Mouse (Mus musculus): ENCODE data around the gene Smim5. TPM values are rescaled to one million over a fixed set of nuclear protein-coding genes. Genes with fewer than 3 reads are reported as not detected.

The Smim5 gene
- polyA plus RNA-seq, 1 experiment from 2014 or later = 0.27 TPM

DNA sequence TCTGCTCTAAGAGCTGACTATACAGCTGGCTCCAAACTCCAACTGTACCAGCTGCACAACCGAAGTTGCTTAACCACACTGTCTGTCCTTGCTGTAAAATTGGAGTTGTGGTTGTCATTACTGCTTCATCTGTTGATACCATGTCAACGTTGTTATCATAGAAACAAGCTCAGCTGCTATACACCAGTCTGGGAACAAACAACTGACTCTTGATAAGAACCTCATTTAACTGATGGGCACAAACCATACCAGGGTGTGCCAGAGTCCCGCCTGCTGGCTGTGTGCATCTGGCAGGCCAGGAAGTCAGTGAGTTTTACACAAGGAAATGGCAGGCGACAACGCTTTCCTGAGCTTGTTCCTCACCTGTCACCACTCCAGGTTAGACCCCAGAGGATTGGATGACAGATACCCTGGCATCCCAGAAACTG lies 11.4 kb downstream of the Smim5 start:
- peak; percentile 8 for DNase-seq (ENCODE audit: low spot score, missing footprints)
- 96% methylated on average over 5 of the region's 5 CpGs for WGBS

DNA sequence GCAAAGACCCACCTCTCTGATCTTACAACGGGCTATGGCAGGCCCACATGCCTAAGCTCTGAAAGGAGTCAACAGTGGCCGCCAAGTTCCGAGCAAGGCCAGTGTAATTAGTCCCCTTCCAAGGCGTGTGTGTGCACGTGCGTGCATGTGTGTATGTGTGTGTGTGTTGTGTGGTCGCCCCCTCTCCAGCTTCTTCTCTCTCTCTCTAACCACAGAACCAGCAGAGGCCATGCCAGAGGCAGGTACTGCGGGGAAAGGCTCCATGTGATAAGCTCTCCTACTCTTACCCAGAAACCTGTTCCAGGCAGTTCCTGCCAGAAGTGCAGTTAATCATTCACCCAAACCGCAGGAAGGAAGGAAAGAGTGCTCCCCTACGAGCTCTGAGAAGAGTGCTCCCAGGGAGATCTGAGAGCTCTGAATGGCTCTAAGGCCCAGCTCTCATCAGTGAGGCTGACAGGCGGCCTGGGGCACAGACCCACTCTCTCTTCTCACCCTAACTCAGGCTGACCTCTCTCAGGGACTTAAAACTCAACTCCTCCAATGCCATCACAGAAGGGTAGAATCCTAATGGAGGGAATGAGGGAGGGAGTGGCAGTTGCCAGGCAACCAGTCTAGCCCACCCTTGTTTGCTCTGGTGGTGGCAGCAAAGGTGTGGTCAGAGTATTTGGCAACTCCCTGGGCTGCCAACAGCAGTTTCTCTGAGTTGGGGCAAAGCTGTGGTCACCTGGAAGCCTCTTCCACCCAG lies 12.0 kb downstream of the Smim5 start, which contains the start of gene Smim6:
TSS of gene Smim6 (plus strand) at position 386 of the 745 bp plus-strand sequence.
- Histone ChIP-seq H3K4me2 (no peak within 1 kb of the TSS), H3K4me1 (ENCODE audit: control insufficient read depth, insufficient read depth, low read length) (no peaks in the 10 kb centered on the region), H3K27me3 (ENCODE audit: control insufficient read depth, insufficient read depth, low read length) (no peaks in the 10 kb centered on the region), H3K36me3 (ENCODE audit: control insufficient read depth, insufficient read depth, low read length) (no peaks in the 10 kb centered on the region), H3K9me3 (ENCODE audit: control insufficient read depth, low read length) (no peaks in the 10 kb centered on the region), H3K27ac (ENCODE audit: low read depth, low read length) (no peak within 1 kb of the TSS), H3K4me3 (ENCODE audit: low read depth, low read length) (no peak within 1 kb of the TSS), H3K9ac (ENCODE audit: low read length) (no peak within 1 kb of the TSS)
- 91% methylated on average over 11 of the region's 11 CpGs for WGBS
- DNase-seq (ENCODE audit: low spot score, missing footprints) (peak; percentile 1), ATAC-seq (ENCODE audit: low FRiP score) (no peak)

More for the DNA sequence above, 11.4 kb downstream of the Smim5 start:
- Histone ChIP-seq H3K27ac (ENCODE audit: low read depth, low read length) (no peak overlapping the region), H3K4me2 (no peak overlapping the region), H3K9me3 (ENCODE audit: control insufficient read depth, low read length) (no peaks in the 10 kb centered on the region), H3K4me1 (ENCODE audit: control insufficient read depth, insufficient read depth, low read length) (no peaks in the 10 kb centered on the region), H3K4me3 (ENCODE audit: low read depth, low read length) (no peak overlapping the region), H3K9ac (ENCODE audit: low read length) (no peak overlapping the region), H3K36me3 (ENCODE audit: control insufficient read depth, insufficient read depth, low read length) (no peaks in the 10 kb centered on the region), H3K27me3 (ENCODE audit: control insufficient read depth, insufficient read depth, low read length) (no peaks in the 10 kb centered on the region)
- no peak for ATAC-seq (ENCODE audit: low FRiP score)

DNA sequence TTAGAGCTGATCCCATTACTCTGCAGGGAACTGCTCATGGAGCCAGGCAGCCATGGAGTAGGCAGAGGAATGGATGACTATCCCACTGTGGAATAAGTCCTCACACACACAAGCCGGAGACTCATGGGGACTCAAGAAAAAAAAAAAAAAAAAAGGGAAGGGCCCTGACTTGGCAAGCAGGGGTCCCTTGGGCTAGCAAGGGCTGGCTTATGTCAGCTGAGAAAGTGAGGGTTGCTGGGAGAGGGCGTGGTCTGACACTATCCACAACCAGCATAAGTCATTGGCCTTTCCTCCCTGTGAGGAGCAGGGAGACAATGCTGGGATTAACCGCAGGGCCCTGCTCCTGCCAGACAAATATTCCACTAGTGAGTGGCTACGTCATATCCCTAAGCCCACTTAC lies 16.8 kb downstream of the Smim5 start:
- ATAC-seq (ENCODE audit: low FRiP score) (no peak), DNase-seq (ENCODE audit: low spot score, missing footprints) (no peak)
- Histone ChIP-seq H3K4me2 (no peak overlapping the region), H3K4me1 (ENCODE audit: control insufficient read depth, insufficient read depth, low read length) (no peaks in the 10 kb centered on the region), H3K27me3 (ENCODE audit: control insufficient read depth, insufficient read depth, low read length) (no peaks in the 10 kb centered on the region), H3K9me3 (ENCODE audit: control insufficient read depth, low read length) (no peaks in the 10 kb centered on the region), H3K27ac (ENCODE audit: low read depth, low read length) (no peak overlapping the region), H3K9ac (ENCODE audit: low read length) (no peak overlapping the region), H3K36me3 (ENCODE audit: control insufficient read depth, insufficient read depth, low read length) (no peaks in the 10 kb centered on the region), H3K4me3 (ENCODE audit: low read depth, low read length) (no peak overlapping the region)
- WGBS = 87% methylated on average over 4 of the region's 4 CpGs

DNA sequence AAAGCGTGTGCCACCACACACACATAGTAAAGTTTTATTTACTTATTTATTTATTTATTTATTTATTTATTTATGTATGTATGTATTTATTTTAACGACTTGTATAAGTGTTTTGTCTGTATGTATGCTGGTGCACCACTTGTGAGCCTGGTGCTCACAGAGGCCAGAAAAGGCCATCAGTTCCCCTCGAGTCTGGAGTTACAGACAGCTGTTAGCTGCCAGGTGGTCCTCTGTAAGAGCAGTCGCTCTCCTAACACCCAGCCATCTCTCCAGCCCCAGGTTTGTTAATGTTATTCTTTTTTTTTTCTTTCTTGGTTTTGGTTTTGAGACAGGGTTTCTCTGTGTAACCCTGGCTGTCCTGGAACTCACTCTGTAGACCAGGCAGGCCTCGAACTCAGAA lies 18.9 kb downstream of the Smim5 start:
- ATAC-seq (ENCODE audit: low FRiP score) (no peak), DNase-seq (ENCODE audit: low spot score, missing footprints) (peak; percentile 51)
- Histone ChIP-seq H3K4me2 (no peak overlapping the region), H3K4me3 (ENCODE audit: low read depth, low read length) (no peak overlapping the region), H3K9me3 (ENCODE audit: control insufficient read depth, low read length) (no peaks in the 10 kb centered on the region), H3K27me3 (ENCODE audit: control insufficient read depth, insufficient read depth, low read length) (no peaks in the 10 kb centered on the region), H3K27ac (ENCODE audit: low read depth, low read length) (no peak overlapping the region), H3K36me3 (ENCODE audit: control insufficient read depth, insufficient read depth, low read length) (peaks cover 3% of the 10 kb centered on the region), H3K4me1 (ENCODE audit: control insufficient read depth, insufficient read depth, low read length) (no peaks in the 10 kb centered on the region), H3K9ac (ENCODE audit: low read length) (no peak overlapping the region)
- WGBS = 85% methylated on average over 5 of the region's 5 CpGs

DNA sequence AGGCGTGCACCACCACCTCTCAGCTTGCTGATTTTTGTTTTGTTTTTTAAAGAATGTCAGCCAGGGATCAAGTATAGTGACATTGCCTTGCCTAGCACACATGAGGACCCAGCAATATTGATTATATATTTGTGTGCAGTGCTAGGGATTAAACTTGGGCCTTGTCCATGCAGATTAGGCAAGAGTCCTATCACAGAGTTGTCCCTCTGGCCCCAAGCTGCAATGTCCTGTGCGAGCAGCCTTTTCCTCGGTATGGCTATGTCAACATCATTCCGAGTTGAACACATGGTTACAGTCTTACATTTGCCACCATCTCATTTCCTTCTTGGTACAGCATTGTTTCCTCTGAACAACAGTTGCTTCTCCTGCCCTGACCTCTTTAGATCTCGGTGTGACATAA lies 19.3 kb downstream of the Smim5 start:
- H3K9ac ChIP-seq (ENCODE audit: low read length) = no peak overlapping the region
- no peak overlapping the region for H3K27ac ChIP-seq (ENCODE audit: low read depth, low read length)
- H3K4me3 ChIP-seq (ENCODE audit: low read depth, low read length) = no peak overlapping the region
- H3K4me2 ChIP-seq = no peak overlapping the region
- WGBS = 88% methylated on average over 5 of the region's 5 CpGs
- DNase-seq (ENCODE audit: low spot score, missing footprints) = peak; percentile 56
- ATAC-seq (ENCODE audit: low FRiP score) = no peak
- H3K36me3 ChIP-seq (ENCODE audit: control insufficient read depth, insufficient read depth, low read length) = peaks cover 3% of the 10 kb centered on the region
- H3K27me3 ChIP-seq (ENCODE audit: control insufficient read depth, insufficient read depth, low read length) = no peaks in the 10 kb centered on the region
- H3K9me3 ChIP-seq (ENCODE audit: control insufficient read depth, low read length) = no peaks in the 10 kb centered on the region
- H3K4me1 ChIP-seq (ENCODE audit: control insufficient read depth, insufficient read depth, low read length) = no peaks in the 10 kb centered on the region

DNA sequence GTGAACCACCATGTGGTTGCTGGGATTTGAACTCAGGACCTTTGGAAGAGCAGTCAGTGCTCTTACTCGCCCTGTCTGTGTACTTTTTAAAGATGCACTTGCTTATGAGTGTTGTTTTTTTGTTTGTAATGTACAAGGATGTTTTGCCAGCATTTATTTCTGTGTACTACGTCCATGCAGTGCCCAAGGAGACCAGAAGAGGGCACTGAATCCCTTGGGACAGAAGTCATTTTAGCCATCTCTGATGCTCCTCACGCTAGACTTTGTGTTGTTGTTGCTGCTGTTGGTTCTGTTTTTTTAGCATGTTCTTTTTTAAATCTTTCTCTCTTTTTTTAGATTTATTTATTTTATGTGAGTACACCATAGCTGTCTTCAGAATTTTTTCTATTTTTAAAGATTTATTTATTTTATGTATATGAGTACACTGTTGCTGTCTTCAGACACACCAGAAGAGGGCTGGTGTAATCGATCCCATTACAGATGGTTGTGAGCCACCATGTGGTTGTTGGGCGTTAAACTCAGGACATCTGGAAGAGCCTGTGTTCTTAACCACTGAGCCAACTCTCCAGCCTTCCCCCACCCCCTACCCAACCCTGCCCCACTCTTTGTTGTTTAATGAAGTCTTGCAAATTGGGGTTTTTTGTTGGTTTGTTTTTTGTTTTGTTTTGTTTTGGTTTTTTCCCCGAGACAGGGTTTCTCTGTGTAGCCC lies 20.5 kb downstream of the Smim5 start:
- WGBS = 48% methylated on average over 6 of the region's 6 CpGs

DNA sequence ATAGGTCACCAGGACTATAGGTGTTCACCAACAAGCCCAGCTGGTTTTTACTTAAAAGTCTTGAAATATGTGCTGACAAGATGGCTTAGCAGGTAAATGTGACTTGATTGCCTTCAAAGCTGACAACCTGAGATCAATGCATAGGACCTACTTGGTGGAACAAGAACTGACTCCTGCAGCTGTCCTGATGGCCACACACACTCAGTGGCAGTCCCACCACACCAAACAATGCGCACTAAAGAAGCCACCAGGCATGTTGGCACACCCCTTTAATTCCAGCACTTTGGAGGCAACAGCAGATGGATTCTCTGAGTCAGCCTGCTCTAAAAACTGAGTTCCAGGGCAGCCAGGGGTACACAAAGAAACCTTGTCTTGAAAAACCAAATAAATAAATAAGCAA lies 22.2 kb downstream of the Smim5 start:
- Histone ChIP-seq H3K4me3 (ENCODE audit: low read depth, low read length) (no peak overlapping the region), H3K9ac (ENCODE audit: low read length) (no peak overlapping the region), H3K27ac (ENCODE audit: low read depth, low read length) (no peak overlapping the region), H3K4me1 (ENCODE audit: control insufficient read depth, insufficient read depth, low read length) (no peaks in the 10 kb centered on the region), H3K4me2 (no peak overlapping the region), H3K9me3 (ENCODE audit: control insufficient read depth, low read length) (no peaks in the 10 kb centered on the region), H3K36me3 (ENCODE audit: control insufficient read depth, insufficient read depth, low read length) (peaks cover 3% of the 10 kb centered on the region), H3K27me3 (ENCODE audit: control insufficient read depth, insufficient read depth, low read length) (no peaks in the 10 kb centered on the region)
- no peak for ATAC-seq (ENCODE audit: low FRiP score)
- peak; percentile 10 for DNase-seq (ENCODE audit: low spot score, missing footprints)
- 97% methylated on average over 1 of the region's 1 CpGs for WGBS

More for the DNA sequence above, 20.5 kb downstream of the Smim5 start:
- ATAC-seq (ENCODE audit: low FRiP score) (no peak), DNase-seq (ENCODE audit: low spot score, missing footprints) (peak; percentile 91)
- Histone ChIP-seq H3K27ac (ENCODE audit: low read depth, low read length) (no peak overlapping the region), H3K36me3 (ENCODE audit: control insufficient read depth, insufficient read depth, low read length) (peaks cover 3% of the 10 kb centered on the region), H3K9ac (ENCODE audit: low read length) (no peak overlapping the region), H3K27me3 (ENCODE audit: control insufficient read depth, insufficient read depth, low read length) (no peaks in the 10 kb centered on the region), H3K4me1 (ENCODE audit: control insufficient read depth, insufficient read depth, low read length) (no peaks in the 10 kb centered on the region), H3K9me3 (ENCODE audit: control insufficient read depth, low read length) (no peaks in the 10 kb centered on the region), H3K4me2 (no peak overlapping the region), H3K4me3 (ENCODE audit: low read depth, low read length) (no peak overlapping the region)

DNA sequence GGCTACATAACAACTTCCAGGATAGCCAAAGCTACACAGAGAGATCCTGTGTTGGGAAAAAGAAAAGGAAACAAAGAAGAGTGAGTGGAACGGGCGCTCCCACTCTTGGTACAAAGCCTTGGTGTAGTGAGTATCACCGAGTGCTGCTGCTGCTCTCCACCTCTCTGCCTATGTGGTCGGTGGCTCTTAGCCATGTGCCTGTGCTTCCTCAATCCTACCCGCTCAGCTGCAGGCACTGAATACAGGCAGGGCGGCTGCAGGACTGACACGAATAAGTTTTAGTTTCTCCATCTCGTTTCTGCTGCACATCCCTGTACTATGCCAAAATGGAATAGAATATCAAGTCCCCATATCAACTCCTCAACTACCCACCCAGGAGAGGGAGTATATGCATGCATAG lies 29.3 kb downstream of the Smim5 start:
- Histone ChIP-seq H3K9ac (ENCODE audit: low read length) (no peak overlapping the region), H3K36me3 (ENCODE audit: control insufficient read depth, insufficient read depth, low read length) (no peaks in the 10 kb centered on the region; the same call in 1 of the 2 replicates), H3K27me3 (ENCODE audit: control insufficient read depth, insufficient read depth, low read length) (no peaks in the 10 kb centered on the region), H3K4me2 (no peak overlapping the region), H3K27ac (ENCODE audit: low read depth, low read length) (no peak overlapping the region), H3K4me1 (ENCODE audit: control insufficient read depth, insufficient read depth, low read length) (peaks cover 9% of the 10 kb centered on the region), H3K9me3 (ENCODE audit: control insufficient read depth, low read length) (no peaks in the 10 kb centered on the region), H3K4me3 (ENCODE audit: low read depth, low read length) (no peak overlapping the region)
- ATAC-seq (ENCODE audit: low FRiP score) = no peak
- 82% methylated on average over 8 of the region's 8 CpGs for WGBS
- DNase-seq (ENCODE audit: low spot score, missing footprints) = no peak

DNA sequence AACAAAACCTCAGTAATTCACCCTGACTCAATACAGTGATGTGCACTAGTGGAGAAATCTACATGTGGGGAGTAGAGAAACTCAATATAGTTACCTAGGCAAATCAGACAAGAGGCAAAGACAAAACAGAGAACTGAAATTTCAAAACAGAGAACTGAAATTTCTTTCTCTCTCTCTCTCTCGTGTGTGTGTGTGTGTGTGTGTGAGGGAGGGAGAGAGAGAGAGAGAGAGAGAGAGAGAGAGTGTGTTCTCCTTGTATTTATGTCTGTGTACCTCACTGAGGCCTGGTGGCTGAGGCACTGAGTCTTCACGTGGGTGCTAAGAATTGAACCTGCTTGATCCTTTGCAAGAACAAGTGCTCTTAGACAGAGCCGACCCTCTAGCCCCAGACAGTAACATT lies 30.1 kb downstream of the Smim5 start:
- DNase-seq (ENCODE audit: low spot score, missing footprints) = peak; percentile 14
- Histone ChIP-seq H3K4me3 (ENCODE audit: low read depth, low read length) (no peak overlapping the region), H3K27ac (ENCODE audit: low read depth, low read length) (no peak overlapping the region), H3K4me2 (no peak overlapping the region), H3K27me3 (ENCODE audit: control insufficient read depth, insufficient read depth, low read length) (no peaks in the 10 kb centered on the region), H3K9me3 (ENCODE audit: control insufficient read depth, low read length) (no peaks in the 10 kb centered on the region), H3K4me1 (ENCODE audit: control insufficient read depth, insufficient read depth, low read length) (peaks cover 16% of the 10 kb centered on the region), H3K36me3 (ENCODE audit: control insufficient read depth, insufficient read depth, low read length) (no peaks in the 10 kb centered on the region; the same call in 1 of the 2 replicates), H3K9ac (ENCODE audit: low read length) (no peak overlapping the region)
- WGBS = 83% methylated on average over 2 of the region's 3 CpGs
- ATAC-seq (ENCODE audit: low FRiP score) = no peak

Data from midbrain, embryonic 11.5 days (tissue).